Mouse (Mus musculus): ENCODE measurements around the gene 1700001O22Rik. TPM values are rescaled to one million over a fixed set of nuclear protein-coding genes. Genes with fewer than 3 reads are reported as not detected.

1700001O22Rik gene
- polyA plus RNA-seq, 1 experiment from 2014 or later, result 1.8 TPM

DNA sequence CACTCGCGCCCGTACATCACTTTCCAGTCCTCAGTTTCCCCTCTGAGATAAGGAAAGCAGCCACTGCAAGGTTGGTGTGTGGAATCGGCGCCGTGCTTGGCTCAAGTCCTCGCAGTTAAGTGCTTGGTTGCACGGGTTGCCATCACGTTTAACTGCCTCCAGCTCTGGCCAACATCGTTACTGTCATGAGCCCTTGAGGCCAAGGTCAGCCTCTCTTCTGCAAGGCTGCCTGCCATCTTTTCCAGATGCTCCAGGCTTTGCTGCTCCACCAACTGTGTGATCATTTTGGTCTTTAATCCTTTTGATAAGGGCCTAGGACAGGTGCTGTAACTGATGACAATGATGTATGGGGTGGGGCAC, 4.8 kb upstream of the 1700001O22Rik start:
- 0 out of 2 replicates have a peak, but pooled peaks cover 3% of the 10 kb centered on the region for H3K27me3 ChIP-seq (replicated peaks)
- no peaks in the 10 kb centered on the region for H3K9me3 ChIP-seq
- peaks cover 9% of the 10 kb centered on the region for H3K36me3 ChIP-seq
- ATAC-seq, result no peak; the same call in 1 of the 2 replicates
- peak overlapping the region; percentile 89 for H3K4me2 ChIP-seq (replicated peaks)
- 2% methylated on average over 10 of the region's 10 CpGs for WGBS
- peak overlapping the region; percentile 80 for H3K27ac ChIP-seq
- peaks cover 18% of the 10 kb centered on the region for H3K4me1 ChIP-seq (replicated peaks)
- peak overlapping the region; percentile 78 for H3K4me3 ChIP-seq (replicated peaks)
- peak overlapping the region; percentile 93 for H3K9ac ChIP-seq

DNA sequence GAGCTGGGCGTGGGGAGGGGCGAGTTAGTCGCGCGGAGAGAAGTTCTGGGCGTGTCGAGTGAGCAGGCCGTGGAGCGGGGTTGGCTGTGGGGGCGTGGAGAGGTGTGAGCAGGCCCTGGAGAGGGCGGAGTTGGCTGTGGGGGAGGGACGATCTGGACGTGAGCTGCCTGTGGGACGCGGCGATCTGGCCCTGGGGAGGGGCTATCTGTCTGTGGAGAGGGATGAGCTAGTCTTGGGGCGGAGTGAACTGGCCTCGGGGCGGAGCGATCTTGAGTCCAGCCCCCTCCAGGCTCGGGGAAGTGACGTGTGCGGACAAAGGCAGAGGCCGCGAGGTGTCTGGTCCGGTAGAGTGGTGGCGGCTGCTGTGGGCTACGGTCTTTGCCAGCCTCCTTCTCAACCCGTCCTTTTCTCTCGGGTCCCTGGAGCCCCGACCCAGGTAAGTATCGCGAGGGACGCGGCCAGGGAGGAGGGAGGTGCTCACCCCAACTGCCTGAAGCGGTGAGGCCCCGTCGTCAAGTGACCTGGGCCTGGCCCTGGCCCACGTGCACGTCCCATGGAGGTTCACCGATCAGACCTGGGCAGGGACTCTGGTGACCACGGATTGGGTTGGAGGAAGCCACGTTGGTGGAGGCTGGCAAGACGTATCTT, 4.3 kb upstream of the 1700001O22Rik start, which contains the start of gene Ntmt1:
Ntmt1 (plus strand) TSS at position 179 of the 648 bp plus-strand sequence.
- peak within 1 kb of the TSS; percentile 93 for H3K9ac ChIP-seq
- peak within 1 kb of the TSS; percentile 78 for H3K4me3 ChIP-seq (replicated peaks)
- under 1% methylated on average over 43 of the region's 44 CpGs for WGBS
- peak; percentile 99 for ATAC-seq
- H3K9me3 ChIP-seq, result no peaks in the 10 kb centered on the region
- peaks cover 4% of the 10 kb centered on the region; the same call in 1 of the 2 replicates for H3K36me3 ChIP-seq
- 0 out of 2 replicates have a peak, but pooled peaks cover 3% of the 10 kb centered on the region for H3K27me3 ChIP-seq (replicated peaks)
- peak within 1 kb of the TSS; percentile 89 for H3K4me2 ChIP-seq (replicated peaks)
- peak within 1 kb of the TSS; percentile 80 for H3K27ac ChIP-seq
- H3K4me1 ChIP-seq (replicated peaks), result peaks cover 18% of the 10 kb centered on the region

DNA sequence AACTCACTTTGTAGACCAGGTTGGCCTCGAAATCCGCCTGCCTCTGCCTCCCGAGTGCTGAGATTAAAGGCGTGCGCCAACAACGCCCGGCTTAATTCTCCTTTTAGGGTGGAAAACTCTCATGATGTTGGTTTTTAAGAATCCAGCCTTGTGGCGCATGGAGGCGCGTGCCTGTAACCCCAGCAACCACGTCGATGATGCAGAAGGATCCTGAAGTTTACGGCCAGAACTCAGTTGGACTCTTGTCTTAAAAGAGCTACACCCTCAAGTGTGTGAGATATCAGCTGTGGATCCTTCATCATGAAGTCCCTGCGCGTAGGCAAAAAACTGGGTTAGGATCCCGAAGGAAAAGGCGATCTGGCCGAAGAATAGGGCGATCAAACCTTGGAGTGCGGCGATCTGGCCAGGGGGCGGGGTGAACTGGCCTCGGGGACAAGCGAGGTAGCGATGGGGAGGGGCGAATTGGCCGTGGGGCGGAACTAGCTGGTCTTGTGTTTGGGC, 3.7 kb upstream of the 1700001O22Rik start:
- WGBS, result 9% methylated on average over 28 of the region's 28 CpGs
- peak; percentile 34 for ATAC-seq
- Histone ChIP-seq H3K4me3 (replicated peaks) (peak overlapping the region; percentile 78), H3K9ac (peak overlapping the region; percentile 53), H3K36me3 (peaks cover 2% of the 10 kb centered on the region; the same call in 1 of the 2 replicates), H3K4me2 (replicated peaks) (peak overlapping the region; percentile 89), H3K9me3 (no peaks in the 10 kb centered on the region), H3K27ac (peak overlapping the region; percentile 61), H3K27me3 (replicated peaks) (0 out of 2 replicates have a peak, but pooled peaks cover 3% of the 10 kb centered on the region), H3K4me1 (replicated peaks) (peaks cover 18% of the 10 kb centered on the region)

DNA sequence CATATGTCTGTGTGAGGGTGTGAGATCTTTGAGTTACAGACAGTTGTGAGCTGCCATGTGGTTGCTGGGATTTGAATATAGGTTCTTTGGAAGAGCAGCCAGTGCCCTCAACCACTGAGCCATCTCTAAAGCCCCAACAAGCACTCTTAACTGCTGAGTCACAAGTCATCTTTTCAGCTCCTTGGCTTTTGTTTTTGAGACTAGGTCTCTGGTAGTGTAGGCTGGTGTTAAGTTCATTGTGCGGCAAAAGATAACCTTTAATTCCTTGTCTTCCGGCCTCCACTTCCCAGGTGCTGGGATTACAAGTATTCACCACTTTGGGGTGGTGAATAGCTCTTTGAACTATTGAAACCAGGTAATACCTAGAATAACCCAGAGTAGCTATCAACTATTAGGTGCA, 2.5 kb upstream of the 1700001O22Rik start:
- no peak overlapping the region for H3K9ac ChIP-seq
- H3K4me2 ChIP-seq (replicated peaks), result no peak overlapping the region
- H3K36me3 ChIP-seq, result no peaks in the 10 kb centered on the region
- 94% methylated on average over 2 of the region's 2 CpGs for WGBS
- no peaks in the 10 kb centered on the region for H3K9me3 ChIP-seq
- peaks cover 12% of the 10 kb centered on the region for H3K27me3 ChIP-seq (replicated peaks)
- H3K4me3 ChIP-seq (replicated peaks), result no peak overlapping the region
- peaks cover 27% of the 10 kb centered on the region for H3K4me1 ChIP-seq (replicated peaks)
- no peak overlapping the region for H3K27ac ChIP-seq
- ATAC-seq, result no peak

DNA sequence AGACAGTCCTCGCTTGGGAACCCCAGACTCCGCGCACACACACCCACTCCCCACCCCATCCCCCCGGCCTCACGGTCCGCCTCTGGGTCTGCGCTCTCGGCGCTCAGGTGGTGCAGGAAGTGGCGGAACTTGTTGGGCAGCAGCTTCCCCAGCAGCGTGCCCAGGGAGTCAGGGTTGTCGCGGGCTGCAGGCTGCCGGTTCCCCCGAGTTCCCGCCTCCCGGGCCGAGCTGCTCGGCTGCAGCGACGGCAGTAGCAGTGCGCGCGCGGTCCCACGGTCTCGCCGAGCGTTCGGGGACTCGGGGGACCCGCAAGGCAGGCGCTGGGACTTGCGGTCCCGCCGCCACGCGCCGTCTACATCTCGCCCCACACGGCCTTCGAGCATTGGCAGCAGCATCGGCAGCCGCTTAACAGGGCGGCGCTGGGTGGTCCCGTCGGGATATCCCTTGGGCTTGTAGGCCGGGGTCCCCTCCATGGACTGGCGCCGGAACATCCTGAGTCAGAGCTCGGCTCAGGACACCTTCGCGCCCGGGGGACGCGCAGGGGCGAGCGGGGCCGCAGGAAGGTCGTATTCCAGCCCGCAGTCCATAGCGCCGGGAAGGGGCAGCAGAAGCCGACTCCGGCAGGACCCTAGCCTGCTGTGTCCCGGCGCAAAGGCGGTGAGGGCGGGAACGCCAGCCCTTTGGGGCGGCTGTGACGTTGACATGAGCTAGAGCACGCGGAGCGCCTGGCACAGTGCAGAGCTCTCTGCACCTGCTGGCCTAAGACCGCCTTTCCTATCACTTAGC, 2.2 kb downstream of the 1700001O22Rik start:
- WGBS, result 1% methylated on average over 77 of the region's 77 CpGs
- no peak overlapping the region for H3K27ac ChIP-seq

DNA sequence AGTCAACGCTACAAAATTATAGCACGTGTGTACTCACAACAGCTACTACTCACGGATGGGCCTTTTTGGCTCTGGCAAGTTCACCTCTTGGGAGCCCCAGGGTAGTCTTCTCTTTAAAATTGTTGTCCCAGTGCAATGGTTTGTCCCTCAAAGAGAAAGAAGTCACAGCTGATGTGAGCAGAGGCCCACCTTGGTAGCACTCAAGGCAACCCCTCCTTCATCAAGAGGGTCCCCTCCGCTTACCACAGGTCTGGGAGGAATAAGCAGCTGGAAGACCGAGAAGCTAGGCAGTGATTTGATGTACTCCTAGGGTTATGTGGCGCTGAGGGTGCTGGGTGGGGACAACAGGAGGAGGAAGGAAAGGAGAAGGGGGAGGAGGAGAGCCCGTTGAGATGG, 2.8 kb downstream of the 1700001O22Rik start:
- Histone ChIP-seq H3K4me2 (replicated peaks) (peak overlapping the region; percentile 100), H3K9me3 (no peaks in the 10 kb centered on the region), H3K36me3 (no peaks in the 10 kb centered on the region), H3K27me3 (replicated peaks) (peaks cover 13% of the 10 kb centered on the region), H3K27ac (no peak overlapping the region), H3K4me1 (replicated peaks) (peaks cover 27% of the 10 kb centered on the region), H3K9ac (peak overlapping the region; percentile 58), H3K4me3 (replicated peaks) (peak overlapping the region; percentile 47)
- 43% methylated on average over 7 of the region's 7 CpGs for WGBS
- no peak for ATAC-seq

More for the DNA sequence above, 2.2 kb downstream of the 1700001O22Rik start:
- Histone ChIP-seq H3K4me3 (replicated peaks) (peak overlapping the region; percentile 47), H3K4me2 (replicated peaks) (peak overlapping the region; percentile 100), H3K27me3 (replicated peaks) (peaks cover 13% of the 10 kb centered on the region), H3K9ac (peak overlapping the region; percentile 58), H3K9me3 (no peaks in the 10 kb centered on the region), H3K4me1 (replicated peaks) (peaks cover 21% of the 10 kb centered on the region), H3K36me3 (no peaks in the 10 kb centered on the region)
- peak; percentile 76 for ATAC-seq

DNA sequence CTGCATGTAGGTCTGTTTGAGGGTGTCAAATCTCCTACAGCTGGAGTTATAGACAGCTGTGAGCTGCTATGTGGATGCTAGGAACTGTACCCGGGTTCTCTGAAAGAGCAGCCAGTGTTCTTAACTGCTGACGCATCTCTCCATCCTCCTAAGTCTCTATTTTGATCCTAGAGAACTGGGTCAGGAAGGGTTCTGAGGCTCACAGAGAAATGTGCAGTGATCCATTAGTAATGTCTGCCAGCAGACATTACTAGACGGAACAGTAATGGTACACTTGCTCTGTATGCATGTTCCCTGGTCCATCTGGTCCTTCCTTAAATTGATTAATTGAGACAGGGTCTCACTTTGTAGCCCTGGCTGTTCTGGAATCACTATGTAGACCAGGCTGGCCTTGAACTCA, 4.0 kb downstream of the 1700001O22Rik start:
- no peak overlapping the region for H3K4me3 ChIP-seq (replicated peaks)
- WGBS, result 73% methylated on average over 3 of the region's 3 CpGs
- H3K9me3 ChIP-seq, result no peaks in the 10 kb centered on the region
- no peak overlapping the region for H3K27ac ChIP-seq
- no peak for ATAC-seq
- H3K36me3 ChIP-seq, result no peaks in the 10 kb centered on the region
- no peak overlapping the region for H3K4me2 ChIP-seq (replicated peaks)
- peaks cover 13% of the 10 kb centered on the region for H3K27me3 ChIP-seq (replicated peaks)
- peaks cover 33% of the 10 kb centered on the region for H3K4me1 ChIP-seq (replicated peaks)
- H3K9ac ChIP-seq, result no peak overlapping the region

DNA sequence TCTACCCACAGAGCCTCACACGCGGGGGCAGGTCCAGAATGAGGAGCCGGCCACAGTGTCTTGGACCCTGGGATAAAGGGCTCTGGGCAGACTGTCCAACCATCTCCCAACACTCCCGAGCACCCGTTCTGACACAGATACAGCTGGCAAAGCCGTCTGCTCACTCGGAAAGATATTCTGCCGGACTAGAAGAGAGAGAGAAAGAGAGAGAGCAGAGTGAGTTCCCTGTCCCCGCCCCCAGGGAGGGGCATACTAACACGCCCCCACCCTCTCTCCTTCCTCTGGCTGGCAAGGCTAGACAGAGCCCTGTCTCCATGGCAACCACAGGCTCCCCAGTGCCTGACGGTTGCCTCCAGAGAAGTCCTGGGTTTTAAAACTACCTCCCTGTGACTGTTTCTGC, 7.1 kb downstream of the 1700001O22Rik start:
- WGBS, result 4% methylated on average over 11 of the region's 11 CpGs
- peak; percentile 52; the same call in 1 of the 2 replicates for ATAC-seq
- Histone ChIP-seq H3K9ac (no peak overlapping the region), H3K4me3 (replicated peaks) (0 out of 2 replicates have a peak overlapping the region, but pooled peaks have one; percentile 3), H3K27me3 (replicated peaks) (peaks cover 5% of the 10 kb centered on the region), H3K4me1 (replicated peaks) (peaks cover 31% of the 10 kb centered on the region), H3K36me3 (no peaks in the 10 kb centered on the region), H3K27ac (0 out of 2 replicates have a peak overlapping the region, but pooled peaks have one; percentile 8), H3K4me2 (replicated peaks) (peak overlapping the region; percentile 50), H3K9me3 (no peaks in the 10 kb centered on the region)

DNA sequence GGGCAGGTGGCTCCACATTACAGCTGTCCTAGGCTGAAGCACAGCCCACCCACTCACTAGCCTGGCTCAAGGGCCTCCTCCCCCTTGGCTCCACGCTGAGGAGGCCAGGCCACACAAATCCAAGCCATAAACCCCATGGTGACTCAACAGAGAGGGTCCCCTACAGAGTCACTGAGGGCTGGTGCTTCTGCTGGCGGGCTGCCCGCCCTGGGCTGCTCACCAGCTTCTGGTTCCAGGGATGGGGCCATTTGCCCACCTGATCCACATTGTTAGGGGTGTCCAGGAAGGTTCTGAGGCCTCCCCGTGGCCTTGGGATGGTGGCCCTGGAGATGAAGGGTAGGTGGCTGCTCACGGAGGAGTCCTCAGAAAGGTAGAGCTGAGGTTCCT, 7.6 kb downstream of the 1700001O22Rik start:
- Histone ChIP-seq H3K27me3 (replicated peaks) (peaks cover under 1% of the 10 kb centered on the region; the same call in 1 of the 2 replicates), H3K27ac (0 out of 2 replicates have a peak overlapping the region, but pooled peaks have one; percentile 8), H3K4me2 (replicated peaks) (peak overlapping the region; percentile 50), H3K4me3 (replicated peaks) (no peak overlapping the region), H3K9me3 (no peaks in the 10 kb centered on the region), H3K9ac (no peak overlapping the region), H3K36me3 (no peaks in the 10 kb centered on the region), H3K4me1 (replicated peaks) (peaks cover 26% of the 10 kb centered on the region)
- WGBS, result 67% methylated on average over 5 of the region's 5 CpGs
- ATAC-seq, result no peak

DNA sequence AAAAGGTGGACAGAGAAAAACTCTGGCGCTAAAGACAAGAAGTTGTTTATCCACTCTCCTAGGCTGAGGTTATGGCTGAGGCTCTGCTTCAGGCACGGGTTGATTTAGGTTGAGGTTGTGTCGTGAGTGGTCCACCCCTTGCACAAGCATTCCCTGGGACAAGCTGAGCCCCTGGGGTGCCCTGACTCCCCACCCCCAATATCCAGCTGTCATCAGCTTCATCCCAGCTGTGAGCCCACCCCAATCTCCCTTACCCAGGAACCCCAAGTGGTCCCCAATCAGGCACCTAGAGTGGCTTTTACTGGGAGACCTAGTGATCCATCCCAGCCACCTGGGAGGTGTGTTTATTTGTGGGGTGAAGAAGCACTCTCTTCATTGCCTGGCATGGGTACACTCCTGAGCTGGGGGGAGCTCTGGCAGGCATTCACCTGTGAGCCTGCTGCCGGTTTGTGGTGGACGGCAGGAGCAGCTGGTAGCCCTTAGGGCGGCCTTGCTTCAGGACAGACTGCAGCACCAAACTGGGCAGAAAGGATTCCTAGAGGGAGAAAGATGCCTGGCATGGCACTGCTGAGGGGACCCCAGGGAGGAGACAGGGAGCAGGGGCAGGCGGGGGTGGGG, 8.1 kb downstream of the 1700001O22Rik start:
- WGBS, result 76% methylated on average over 7 of the region's 7 CpGs
- H3K27me3 ChIP-seq (replicated peaks), result no peaks in the 10 kb centered on the region; the same call in 1 of the 2 replicates
- peak overlapping the region; percentile 84 for H3K4me2 ChIP-seq (replicated peaks)
- H3K27ac ChIP-seq, result no peak overlapping the region
- H3K9ac ChIP-seq, result 0 out of 2 replicates have a peak overlapping the region, but pooled peaks have one; percentile 37
- H3K4me3 ChIP-seq (replicated peaks), result no peak overlapping the region
- H3K36me3 ChIP-seq, result no peaks in the 10 kb centered on the region
- ATAC-seq, result no peak
- H3K4me1 ChIP-seq (replicated peaks), result peaks cover 24% of the 10 kb centered on the region
- H3K9me3 ChIP-seq, result no peaks in the 10 kb centered on the region

DNA sequence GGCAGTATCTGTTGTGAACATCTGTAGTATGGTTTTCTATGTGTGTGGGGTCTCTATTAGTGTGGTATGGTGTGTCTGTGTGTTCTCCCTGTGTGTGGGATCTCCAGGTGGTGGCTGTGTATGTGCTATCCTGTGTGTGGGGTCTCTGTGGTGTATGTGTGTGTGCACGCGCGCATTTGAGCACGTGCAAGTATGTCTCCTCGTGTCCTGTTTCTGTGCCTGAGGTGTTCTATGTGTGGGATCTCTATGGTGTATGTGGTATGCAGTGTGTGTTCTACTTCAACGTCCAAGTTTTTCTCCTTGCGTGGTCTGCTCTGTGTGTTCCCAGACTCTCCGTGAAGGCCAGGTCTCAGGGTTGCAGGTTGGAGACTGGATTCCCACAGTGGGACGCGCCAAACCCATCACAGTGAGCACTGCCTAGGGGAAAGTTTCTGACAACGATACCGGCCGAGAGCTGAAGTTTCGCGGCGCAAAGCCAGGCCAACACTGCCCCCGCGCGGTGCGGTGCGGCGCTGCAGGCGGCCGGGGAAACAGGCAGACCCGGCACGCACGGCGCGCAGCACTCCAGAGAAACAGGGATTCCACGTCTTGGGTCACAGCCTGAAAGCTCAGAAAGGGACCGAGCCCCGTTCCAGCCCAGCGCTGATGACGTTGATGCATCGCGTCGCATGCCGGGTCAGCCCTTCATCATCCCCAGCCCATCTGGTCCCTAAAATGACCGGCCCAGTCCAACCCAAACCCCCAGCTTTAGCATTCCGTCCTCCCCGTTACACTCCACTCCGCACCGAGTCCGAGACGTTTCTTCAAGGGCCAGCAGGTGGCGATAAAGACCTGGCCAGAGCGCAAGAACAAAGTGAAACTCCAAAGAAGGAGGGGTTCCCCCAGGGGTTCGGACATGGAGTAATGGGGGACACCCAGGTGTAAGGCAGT, 9.0 kb downstream of the 1700001O22Rik start:
- Histone ChIP-seq H3K4me2 (replicated peaks) (peak overlapping the region; percentile 84), H3K9me3 (no peaks in the 10 kb centered on the region), H3K4me3 (replicated peaks) (peak overlapping the region; percentile 42), H3K27ac (peak overlapping the region; percentile 82), H3K36me3 (no peaks in the 10 kb centered on the region), H3K27me3 (replicated peaks) (no peaks in the 10 kb centered on the region; the same call in 1 of the 2 replicates), H3K9ac (peak overlapping the region; percentile 37; the same call in 1 of the 2 replicates), H3K4me1 (replicated peaks) (peaks cover 23% of the 10 kb centered on the region)
- peak; percentile 84 for ATAC-seq
- 3% methylated on average over 48 of the region's 48 CpGs for WGBS
